10 mouse cellular contexts compared by ENCODE assay signal in genomic region chr2:6594736-6595135, GRCm38 (mm10).
A peak's percentile ranks its signal among the peaks of the same experiment; 100 is the strongest.
DNase-seq lines count a peak whose midpoint lies in the region; ATAC-seq and TF ChIP-seq lines count a peak whose summit lies in the region.
"Had no signal": no experiment of that assay in that cellular context is flagged by ENCODE, and none has a peak within 500 bp of the region (broad histone marks: within the 10 kb centered on the region; RNA-seq: fewer than 3 reads in every experiment).

No protein-coding gene starts in this region.

- H3K9me3 ChIP-seq in forebrain, embryonic 14.5 days (replicated peaks; ENCODE audit: control insufficient read depth, low read length), result no peaks in the 10 kb centered on the region
- H3K9me3 ChIP-seq in limb, embryonic 10.5 days (replicated peaks), result no peaks in the 10 kb centered on the region
- no peaks in the 10 kb centered on the region for H3K9me3 ChIP-seq in intestine, embryonic 15.5 days
- H3K9me3 ChIP-seq: embryonic facial prominence, embryonic 12.5 days; limb, embryonic 13.5 days had no signal

- TF ChIP-seq CTCF in brain, embryonic 14.5 days (IDR thresholded peaks at IDR 0.05; ENCODE audit: borderline replicate concordance, extremely low read depth, insufficient read depth, insufficient read length), result no peak

- no peak for TF ChIP-seq POLR2A in brain, embryonic 14.5 days (IDR thresholded peaks at IDR 0.05; ENCODE audit: borderline replicate concordance, extremely low read depth, insufficient read depth, insufficient read length, poor library complexity, severe bottlenecking)

- H3K27ac ChIP-seq in forebrain, embryonic 14.5 days (ENCODE audit: low read depth, low read length), result peak overlapping the region; percentile 80
- no peak overlapping the region for H3K27ac ChIP-seq in limb, embryonic 10.5 days
- H3K27ac ChIP-seq in intestine, embryonic 15.5 days, result no peak overlapping the region
- H3K27ac ChIP-seq: embryonic facial prominence, embryonic 12.5 days; limb, embryonic 13.5 days had no signal

- ATAC-seq in CD4-positive, CD25-positive, alpha-beta regulatory T cell, adult 4 months, result peak; percentile 33
- ATAC-seq in forebrain, embryonic 14.5 days, result peak; percentile 95
- ATAC-seq in intestine, embryonic 15.5 days, result no peak

- no peak overlapping the region for H3K9ac ChIP-seq in forebrain, embryonic 14.5 days (ENCODE audit: low read length)
- no peak overlapping the region for H3K9ac ChIP-seq in intestine, embryonic 15.5 days
- H3K9ac ChIP-seq: embryonic facial prominence, embryonic 12.5 days; limb, embryonic 13.5 days had no signal

- H3K27me3 ChIP-seq in forebrain, embryonic 14.5 days (replicated peaks; ENCODE audit: control insufficient read depth, insufficient read depth, low read length), result no peaks in the 10 kb centered on the region
- H3K27me3 ChIP-seq in limb, embryonic 10.5 days (ENCODE audit: low read depth, poor library complexity, severe bottlenecking), result no peaks in the 10 kb centered on the region
- H3K27me3 ChIP-seq in intestine, embryonic 15.5 days (replicated peaks), result no peaks in the 10 kb centered on the region
- H3K27me3 ChIP-seq: embryonic facial prominence, embryonic 12.5 days; limb, embryonic 13.5 days had no signal

- H3K36me3 ChIP-seq in forebrain, embryonic 14.5 days (ENCODE audit: control insufficient read depth, insufficient read depth, low read length), result peaks cover 28% of the 10 kb centered on the region
- no peaks in the 10 kb centered on the region for H3K36me3 ChIP-seq in limb, embryonic 10.5 days
- no peaks in the 10 kb centered on the region for H3K36me3 ChIP-seq in intestine, embryonic 15.5 days
- H3K36me3 ChIP-seq: embryonic facial prominence, embryonic 12.5 days; limb, embryonic 13.5 days had no signal

- WGBS in forebrain, embryonic 14.5 days, result 0% methylated on average over 1 of the region's 1 CpGs
- 3% methylated on average over 1 of the region's 1 CpGs for WGBS in limb, embryonic 10.5 days
- WGBS in intestine, embryonic 15.5 days, result 50% methylated on average over 1 of the region's 1 CpGs

- H3K4me2 ChIP-seq in forebrain, embryonic 14.5 days (ENCODE audit: low read length), result no peak overlapping the region
- no peak overlapping the region for H3K4me2 ChIP-seq in intestine, embryonic 15.5 days (replicated peaks)
- H3K4me2 ChIP-seq: embryonic facial prominence, embryonic 12.5 days; limb, embryonic 13.5 days had no signal

- peaks cover 23% of the 10 kb centered on the region for H3K4me1 ChIP-seq in forebrain, embryonic 14.5 days (ENCODE audit: control insufficient read depth, insufficient read depth, low read length)
- peaks cover 18% of the 10 kb centered on the region for H3K4me1 ChIP-seq in limb, embryonic 10.5 days
- H3K4me1 ChIP-seq in intestine, embryonic 15.5 days (replicated peaks), result no peaks in the 10 kb centered on the region
- H3K4me1 ChIP-seq: embryonic facial prominence, embryonic 12.5 days had no signal

- DNase-seq in brain, embryonic 14.5 days (ENCODE audit: low read depth), result peak; percentile 96
- DNase-seq in forebrain, embryonic 14.5 days (ENCODE audit: low spot score), result peak; percentile 95
- peak; percentile 33 for DNase-seq in mesoderm, embryonic 11.5 days (ENCODE audit: low read depth, low spot score)
- DNase-seq in thymus, postnatal 36 days, result no peak
- no peak for DNase-seq in limb, embryonic 10.5 days (ENCODE audit: low spot score)
- DNase-seq in adrenal gland, adult 8-10 months, result no peak

- H3K4me3 ChIP-seq in forebrain, embryonic 14.5 days (ENCODE audit: low read depth, low read length), result no peak overlapping the region
- no peak overlapping the region for H3K4me3 ChIP-seq in limb, embryonic 10.5 days
- no peak overlapping the region for H3K4me3 ChIP-seq in intestine, embryonic 15.5 days (replicated peaks)
- H3K4me3 ChIP-seq: embryonic facial prominence, embryonic 12.5 days; limb, embryonic 13.5 days had no signal

Comparison
In these comparisons a context has a peak if more than half of its experiments do, and no peak if none do; other contexts are left out.
1. DNase-seq: peak in brain, embryonic 14.5 days (single experiment), forebrain, embryonic 14.5 days (single experiment) and mesoderm, embryonic 11.5 days (single experiment); none in thymus, postnatal 36 days (0 of 2), limb, embryonic 10.5 days (single experiment) and adrenal gland, adult 8-10 months (single experiment).